Mouse (Mus musculus): ENCODE measurements around the gene Psmd8.
A peak's percentile ranks its signal among the peaks of the same experiment; 100 is the strongest.

Psmd8 gene

GRCm38 (mm10) chr7:29134230-29134629 is 46.3 kb downstream of the Psmd8 start:
- no peak for DNase-seq

GRCm38 (mm10) chr7:29128725-29129124 is 51.8 kb downstream of the Psmd8 start:
- DNase-seq: peak; percentile 31 to 49

DNA sequence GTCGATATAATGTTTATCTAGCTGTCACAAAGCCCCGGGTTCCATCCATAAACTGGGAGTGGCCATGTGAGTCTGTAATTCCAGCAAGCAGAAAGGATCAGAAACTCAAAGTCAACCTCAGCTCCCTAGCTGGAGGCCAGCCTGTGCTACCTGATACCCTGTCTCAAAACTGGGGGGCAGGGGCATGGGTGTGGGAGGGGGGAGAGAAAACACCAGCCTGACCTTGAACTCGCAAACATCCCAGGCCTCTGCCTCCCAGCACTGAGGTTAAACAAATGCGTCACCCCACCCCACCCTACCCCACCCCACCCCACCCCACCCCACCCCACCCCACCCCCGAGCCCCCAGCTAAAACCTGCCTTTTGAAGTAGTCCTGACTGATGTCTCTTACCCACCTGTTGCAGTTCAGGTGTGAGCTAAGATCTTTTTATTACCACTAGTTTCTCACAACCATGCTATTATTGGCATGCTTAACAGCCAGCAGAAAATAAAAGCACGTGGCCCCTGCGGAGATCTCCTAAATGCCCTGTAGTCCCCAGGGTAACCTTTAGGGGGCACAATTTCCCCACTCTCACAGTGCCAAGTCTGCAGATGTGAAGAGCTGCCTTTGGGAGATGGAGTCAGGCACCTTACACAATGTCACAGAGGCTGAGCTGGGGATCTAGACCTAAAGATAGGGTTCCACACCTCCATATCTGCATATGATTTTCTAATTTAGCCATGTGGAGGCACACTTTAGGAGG is 54.2 kb downstream of the Psmd8 start:
- peak; percentile 67 to 77 for DNase-seq

GRCm38 (mm10) chr7:29124970-29125369 is 55.5 kb downstream of the Psmd8 start, which contains the start of gene Ryr1:
Gene Ryr1 (minus strand): TSS chr7:29125179.
- DNase-seq: peak; percentile 75 to 84
